Mouse (Mus musculus): ENCODE data around the gene Gm11172. TPM values are rescaled to one million over a fixed set of nuclear protein-coding genes. Genes with fewer than 3 reads are reported as not detected.

Gm11172 gene
- total RNA-seq (2023; ENCODE audit: inconsistent age), result not detected in 4 replicates

GRCm38 (mm10) chr16:10812865-10813371 lies at the start of gene Gm11172:
Gene Gm11172 (plus strand): TSS chr16:10812915.

GRCm38 (mm10) chr16:10785371-10786231 lies 27.1 kb upstream of the Gm11172 start, which contains the start of gene Socs1:
Gene Socs1 (minus strand): TSS chr16:10785536.

GRCm38 (mm10) chr16:10788271-10788670 lies 24.4 kb upstream of the Gm11172 start, which contains the start of gene Tnp2:
Gene Tnp2 (minus strand): TSS chr16:10788660.

GRCm38 (mm10) chr16:10790702-10791101 lies 22.0 kb upstream of the Gm11172 start, which contains the start of gene Prm3:
Gene Prm3 (minus strand): TSS chr16:10790914.

GRCm38 (mm10) chr16:10796034-10796433 lies 16.7 kb upstream of the Gm11172 start, which contains the start of gene Prm2:
Gene Prm2 (minus strand): TSS chr16:10796134.

GRCm38 (mm10) chr16:10805789-10806527 lies 6.8 kb upstream of the Gm11172 start, which contains the start of gene Prm1:
Gene Prm1 (minus strand): TSS chr16:10805839.

GRCm38 (mm10) chr16:10834911-10835587 lies 22.3 kb downstream of the Gm11172 start, which contains the start of gene Rmi2:
Gene Rmi2 (plus strand): TSS chr16:10835059.

Other genes starting within 250 kb of the Gm11172 start
- gene Socs1, start 27.4 kb upstream of the Gm11172 start, total RNA-seq (2023; ENCODE audit: inconsistent age), result 3.7 to 4.4 TPM (median 3.9 TPM) in 4 replicates
- not detected in 4 replicates for gene Tnp2, start 24.3 kb upstream of the Gm11172 start, total RNA-seq (2023; ENCODE audit: inconsistent age)
- gene Prm3, start 22.0 kb upstream of the Gm11172 start, total RNA-seq (2023; ENCODE audit: inconsistent age), result not detected in 4 replicates
- gene Prm2, start 16.8 kb upstream of the Gm11172 start, total RNA-seq (2023; ENCODE audit: inconsistent age), result not detected in 4 replicates
- gene Prm1, start 7.1 kb upstream of the Gm11172 start, total RNA-seq (2023; ENCODE audit: inconsistent age), result not detected in 4 replicates
- 1.1 to 1.8 TPM (median 1.2 TPM) in 4 replicates for gene Rmi2, start 22.1 kb downstream of the Gm11172 start, total RNA-seq (2023; ENCODE audit: inconsistent age)
- gene Snn, start 248.0 kb downstream of the Gm11172 start, total RNA-seq (2023; ENCODE audit: inconsistent age), result 203 to 235 TPM (median 229 TPM) in 4 replicates

Measured in B cell, adult (primary cell).